Mouse (Mus musculus) CH12.LX (cell line): ENCODE measurements around the gene Sos2. TPM values are rescaled to one million over a fixed set of nuclear protein-coding genes. Genes with fewer than 3 reads are reported as not detected.
A peak's percentile ranks its signal among the peaks of the same experiment; 100 is the strongest.

ENCODE experiments used
- DNase-seq: peaks from one replicate; pipeline ENCODE4 v3.0.0-alpha.2; 2013; ENCODE audit errors: extremely low read depth
- H3K27ac ChIP-seq: 2 replicates; pipeline ENCODE4 v1.5.1; 2012; ENCODE audit warnings: low read depth, mild to moderate bottlenecking, control low read depth, moderate library complexity; ENCODE audit not compliant: insufficient read depth
- H3K27me3 ChIP-seq: replicated peaks from 2 replicates; pipeline ENCODE3; 2012; ENCODE audit warnings: inconsistent platforms
- H3K36me3 ChIP-seq, 2 experiments: replicated peaks in 1 of 2; 2 replicates each; pipeline versions ENCODE3 to v1.6.1; 2012; ENCODE audit warnings: inconsistent platforms in 1 of 2, low read length in 1 of 2, mild to moderate bottlenecking in 1 of 2, mixed read lengths in 1 of 2, moderate library complexity in 1 of 2; ENCODE audit not compliant: control insufficient read depth in 1 of 2, insufficient read depth in 1 of 2
- H3K4me1 ChIP-seq, 2 experiments: 2 replicates each; pipeline ENCODE4 v1.6.1; 2012; ENCODE audit warnings: inconsistent platforms in 1 of 2, moderate library complexity in 1 of 2; ENCODE audit not compliant: insufficient read depth in 2 of 2, control insufficient read depth in 1 of 2
- H3K4me2 ChIP-seq: 2 replicates; pipeline ENCODE4 v1.6.1; 2012; ENCODE audit warnings: low read depth, mild to moderate bottlenecking, control low read depth; ENCODE audit not compliant: poor library complexity, insufficient read depth, severe bottlenecking
- H3K4me3 ChIP-seq, 3 experiments: fragments of 150-350 bp in 1 of 3; sonication (generic) in 1 of 3; replicated peaks in 1 of 3; 2 replicates each; pipeline versions ENCODE3 to v1.5.1; 2011 to 2012; ENCODE audit warnings: low read depth in 2 of 3, low read length in 2 of 3, mild to moderate bottlenecking in 2 of 3, moderate library complexity in 2 of 3, control low read depth in 1 of 3, improper control_type of control experiment in 1 of 3, inconsistent platforms in 1 of 3, mixed read lengths in 1 of 3; ENCODE audit not compliant: poor library complexity in 1 of 3
- H3K79me2 ChIP-seq: replicated peaks from 2 replicates; pipeline ENCODE4 v1.6.1; 2012; ENCODE audit warnings: mild to moderate bottlenecking, moderate library complexity; ENCODE audit not compliant: control insufficient read depth, poor library complexity, insufficient read depth, severe bottlenecking; ENCODE audit errors: extremely low read depth
- H3K9ac ChIP-seq: 2 replicates; pipeline ENCODE4 v1.6.1; 2012; ENCODE audit warnings: low read depth, mild to moderate bottlenecking, control low read depth, moderate library complexity; ENCODE audit not compliant: insufficient read depth
- H3K9me3 ChIP-seq: replicated peaks from 2 replicates; pipeline ENCODE3; 2012; ENCODE audit warnings: low read length, inconsistent platforms, mixed read lengths
- BHLHE40 ChIP-seq: IDR thresholded peaks from 2 replicates; pipeline ENCODE4 v1.6.1; 2011; ENCODE audit warnings: mild to moderate bottlenecking, low read depth, low read length, improper control_type of control experiment
- CHD2 ChIP-seq: IDR thresholded peaks from 2 replicates; pipeline ENCODE4 v1.6.1; 2011; ENCODE audit warnings: low read length, improper control_type of control experiment
- E2F4 ChIP-seq: IDR thresholded peaks from 2 replicates; pipeline ENCODE4 v1.6.1; 2011; ENCODE audit warnings: low read depth, low read length, improper control_type of control experiment; ENCODE audit not compliant: insufficient replicate concordance
- ELF1 ChIP-seq: IDR thresholded peaks from 2 replicates; pipeline ENCODE4 v1.6.1; 2014; ENCODE audit warnings: low read depth, mild to moderate bottlenecking, inconsistent platforms, low read length, improper control_type of control experiment
- EP300 ChIP-seq: IDR thresholded peaks from 2 replicates; pipeline ENCODE4 v1.6.1; 2011; ENCODE audit warnings: low read length, improper control_type of control experiment
- HCFC1 ChIP-seq: IDR thresholded peaks from 2 replicates; pipeline ENCODE4 v1.6.1; 2012; ENCODE audit warnings: low read depth, mild to moderate bottlenecking, inconsistent platforms, low read length, improper control_type of control experiment
- MAFK ChIP-seq: IDR thresholded peaks from 2 replicates; pipeline ENCODE4 v1.6.1; 2011; ENCODE audit warnings: low read length, improper control_type of control experiment; ENCODE audit not compliant: insufficient replicate concordance
- MAX ChIP-seq: IDR thresholded peaks from 2 replicates; pipeline ENCODE4 v1.6.1; 2011; ENCODE audit warnings: low read length, improper control_type of control experiment
- MAZ ChIP-seq: IDR thresholded peaks from 2 replicates; pipeline ENCODE4 v1.6.1; 2012; ENCODE audit warnings: low read depth, mild to moderate bottlenecking, inconsistent platforms, low read length, improper control_type of control experiment, moderate library complexity
- MXI1 ChIP-seq: IDR thresholded peaks from 2 replicates; pipeline ENCODE4 v1.6.1; 2011; ENCODE audit warnings: mild to moderate bottlenecking, low read depth, low read length, improper control_type of control experiment
- MYC ChIP-seq: IDR thresholded peaks from 2 replicates; pipeline ENCODE4 v1.6.1; 2011; ENCODE audit warnings: low read depth, mild to moderate bottlenecking, improper control_type of control experiment, low read length
- NELFE ChIP-seq: IDR thresholded peaks from 2 replicates; pipeline ENCODE4 v1.6.1; 2011; ENCODE audit warnings: low read depth, low read length, improper control_type of control experiment
- NRF1 ChIP-seq: IDR thresholded peaks from 2 replicates; pipeline ENCODE4 v1.6.1; 2014; ENCODE audit warnings: low read depth, mild to moderate bottlenecking, inconsistent platforms, low read length, improper control_type of control experiment, moderate library complexity
- POLR2A ChIP-seq: IDR thresholded peaks from 2 replicates; pipeline ENCODE4 v1.6.1; 2011; ENCODE audit warnings: low read depth, mild to moderate bottlenecking, improper control_type of control experiment, low read length
- POLR2AphosphoS2 ChIP-seq: IDR thresholded peaks from 2 replicates; pipeline ENCODE4 v1.6.1; 2011; ENCODE audit warnings: low read depth, low read length, improper control_type of control experiment
- RCOR1 ChIP-seq: conservative IDR thresholded peaks from 2 replicates; pipeline ENCODE4 v1.6.1; 2012; ENCODE audit warnings: low read depth, mild to moderate bottlenecking, inconsistent platforms, low read length, improper control_type of control experiment
- SIN3A ChIP-seq: IDR thresholded peaks from 2 replicates; pipeline ENCODE4 v1.6.1; 2012; ENCODE audit warnings: low read length, improper control_type of control experiment, inconsistent platforms
- TBP ChIP-seq: conservative IDR thresholded peaks from 2 replicates; pipeline ENCODE4 v1.6.1; 2011; ENCODE audit warnings: low read depth, low read length, improper control_type of control experiment
- TCF12 ChIP-seq: IDR thresholded peaks from 2 replicates; pipeline ENCODE4 v1.6.1; 2014; ENCODE audit warnings: low read depth, mild to moderate bottlenecking, inconsistent platforms, low read length, improper control_type of control experiment
- ZMIZ1 ChIP-seq: IDR thresholded peaks from 2 replicates; pipeline ENCODE4 v1.6.1; 2012; ENCODE audit warnings: low read depth, mild to moderate bottlenecking, inconsistent platforms, low read length, improper control_type of control experiment
- ZNF384 ChIP-seq: IDR thresholded peaks from 2 replicates; pipeline ENCODE4 v1.6.1; 2012; ENCODE audit warnings: low read depth, low read length, improper control_type of control experiment, inconsistent platforms
- dilution Hi-C: fragments of 300-500 bp; cut with MboI; formaldehyde crosslinking; loops from 2 replicates; pipeline ENCODE4 v1.14.3; 2020; ENCODE audit warnings: low sequenced_read_pairs; ENCODE audit not compliant: extremely low pct_unique_long_range_greater_than_20kb, extremely low pct_ligation_motif_present
- in situ Hi-C: fragments of 300-500 bp; cut with MboI; formaldehyde crosslinking; loops from 3 replicates; pipeline ENCODE4 v1.14.3; 2019; ENCODE audit warnings: low sequenced_read_pairs, low pct_ligation_motif_present, low pct_unique_long_range_greater_than_20kb, mixed read lengths
- polyA plus RNA-seq: library from polyadenylated mRNA; unstranded; fragments of >175 nt; gene quantifications from 2 replicates; pipeline ENCODE4 v1.2.1, GENCODE M21; 2012; ENCODE audit warnings: low read depth; ENCODE audit not compliant: insufficient read length
- total RNA-seq, 2 experiments: library from RNA; depleted of rRNA; stranded (reverse); fragments of 300-350 nt in 1 of 2; fragments of >200 nt in 1 of 2; gene quantifications; 2 replicates each; pipeline ENCODE4 v1.2.3; 2012 to 2014

The Sos2 gene
- total and polyA plus RNA-seq, 3 experiments, result 7.9 to 10.3 (median 9.6) TPM

DNA sequence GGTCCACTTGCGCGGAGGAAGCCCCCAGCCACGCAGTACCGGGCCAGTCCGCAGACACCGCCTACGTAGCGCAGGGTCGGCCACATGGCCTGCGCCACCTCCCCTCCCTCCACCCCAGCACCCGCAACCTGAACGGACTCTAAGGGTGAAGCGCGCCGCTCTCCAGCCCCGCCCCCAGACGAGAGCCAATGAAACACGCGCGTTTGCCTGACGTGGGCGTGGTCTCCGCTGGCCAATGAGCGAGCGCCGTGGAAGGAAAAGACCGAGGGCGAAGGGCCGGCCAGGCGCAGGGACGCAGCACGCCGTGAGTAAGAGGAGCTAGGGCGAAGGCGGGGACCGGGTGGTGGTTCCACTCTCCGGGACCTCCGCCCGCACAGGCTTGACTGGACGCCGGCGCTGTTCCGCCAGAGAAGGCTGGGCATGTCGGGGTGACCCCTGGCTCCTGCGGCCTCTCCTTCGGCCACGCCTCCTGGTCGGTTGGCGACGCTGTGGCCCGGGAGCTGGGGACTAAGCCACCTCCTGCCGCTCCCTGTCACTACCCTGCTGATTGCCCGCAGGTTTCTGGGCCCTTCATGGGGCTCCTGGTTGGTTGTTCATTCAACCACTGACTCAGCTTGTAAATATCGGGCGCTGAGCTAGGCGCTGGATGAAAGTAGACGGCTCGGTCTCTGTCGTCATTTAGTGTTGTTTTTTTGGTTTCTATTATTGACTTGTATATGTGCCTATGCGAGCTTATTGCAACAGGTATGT, 43.2 kb upstream of the Sos2 start, which contains the start of the genes L2hgdh and Atp5s:
TSS of gene L2hgdh (minus strand) at position 163 of the 750 bp plus-strand sequence.
TSS of gene Atp5s (plus strand) at position 240 of the 750 bp plus-strand sequence.
- peaks cover 5 to 18% of the 10 kb centered on the region in 2 experiments; a peak in 3 of 4 replicates for H3K4me1 ChIP-seq
- dilution Hi-C loops, result no loop called here
- peak within 1 kb of the TSS; percentile 74 for H3K9ac ChIP-seq
- peaks cover under 1 to 29% of the 10 kb centered on the region in 2 experiments for H3K36me3 ChIP-seq
- peak within 1 kb of the TSS; percentile 48; the same call in 1 of the 2 replicates for H3K27ac ChIP-seq
- H3K4me3 ChIP-seq, result peak within 1 kb of the TSS; percentile 79 to 92 (median 82)
- TF ChIP-seq ELF1 (peak; percentile 43; the same call in 1 of the 2 replicates), HCFC1 (no peak), E2F4 (no peak), ZMIZ1 (peak; percentile 87; the same call in 1 of the 2 replicates), TCF12 (peak; percentile 80), MXI1 (peak; percentile 96), CHD2 (no peak), BHLHE40 (no peak), MAFK (no peak), RCOR1 (no peak), POLR2A (peak; percentile 93), MYC (peak; percentile 72; the same call in 1 of the 2 replicates), MAX (peak; percentile 66; the same call in 1 of the 2 replicates), NELFE (peak; percentile 80), TBP (0 out of 2 replicates have a peak, but pooled peaks have one; percentile 17), NRF1 (peak; percentile 50; the same call in 1 of the 2 replicates), SIN3A (no peak; the same call in 1 of the 2 replicates), POLR2AphosphoS2 (no peak; the same call in 1 of the 2 replicates), EP300 (0 out of 2 replicates have a peak, but pooled peaks have one; percentile 3), MAZ (peak; percentile 44; the same call in 1 of the 2 replicates), ZNF384 (no peak)
- in situ Hi-C loops, result no loop called here
- no peaks in the 10 kb centered on the region for H3K27me3 ChIP-seq
- H3K4me2 ChIP-seq, result peak within 1 kb of the TSS; percentile 92
- peak; percentile 96 for DNase-seq
- peaks cover under 1% of the 10 kb centered on the region for H3K9me3 ChIP-seq
- no peaks in the 10 kb centered on the region; the same call in 1 of the 2 replicates for H3K79me2 ChIP-seq
